14 mouse cellular contexts compared by ENCODE assay signal in genomic region chr10:91284259-91284658, GRCm38 (mm10).
"Had no signal": no experiment of that assay in that cellular context is flagged by ENCODE, and none has a peak within 500 bp of the region (broad histone marks: within the 10 kb centered on the region; RNA-seq: fewer than 3 reads in every experiment).

No protein-coding gene starts in this region.

- DNase-seq: gastrocnemius, adult 2 months; gastrocnemius, postnatal 10 days; gastrocnemius, postnatal 25 days; heart, adult 2 months; heart, postnatal 14 days; heart, postnatal 36 days; kidney, adult 11 months; kidney, adult 2 months; kidney, adult 9 months; kidney, postnatal 14 days; kidney, postnatal 36 days; layer of hippocampus, adult 9-11 months; layer of hippocampus, postnatal 36 days; left cerebral cortex, postnatal 4 days had no signal
